Mouse (Mus musculus): ENCODE data around the gene Sec16b. TPM values are rescaled to one million over a fixed set of nuclear protein-coding genes. Genes with fewer than 3 reads are reported as not detected.

Gene Sec16b
- polyA plus RNA-seq, 1 experiment from 2014 or later: 10.6 TPM

GRCm38 (mm10) chr1:157506995-157507595, 567 bp downstream of the Sec16b start:
- H3K4me3 ChIP-seq (replicated peaks; ENCODE audit: low read length): peak overlapping the region; percentile 11; the same call in 1 of the 2 replicates
- no peaks in the 10 kb centered on the region for H3K27me3 ChIP-seq (ENCODE audit: control insufficient read depth, insufficient read depth, low read length)
- 38% methylated on average over 4 of the region's 4 CpGs for WGBS
- no peaks in the 10 kb centered on the region for H3K36me3 ChIP-seq (ENCODE audit: control insufficient read depth, insufficient read depth, low read length)
- peak overlapping the region; percentile 26 for H3K4me2 ChIP-seq (ENCODE audit: low read depth, low read length)
- H3K9ac ChIP-seq (ENCODE audit: low read length): no peak overlapping the region
- H3K9me3 ChIP-seq (replicated peaks; ENCODE audit: control insufficient read depth, low read length): no peaks in the 10 kb centered on the region
- no peaks in the 10 kb centered on the region for H3K4me1 ChIP-seq (ENCODE audit: control insufficient read depth, insufficient read depth, low read length)
- no peak for ATAC-seq (ENCODE audit: insufficient read depth, low FRiP score)
- H3K27ac ChIP-seq (ENCODE audit: low read length): peak overlapping the region; percentile 28; the same call in 1 of the 2 replicates

- Histone ChIP-seq H3K4me2 (ENCODE audit: low read depth, low read length) (peak overlapping the region; percentile 22; the same call in 1 of the 2 replicates), H3K36me3 (ENCODE audit: control insufficient read depth, insufficient read depth, low read length) (no peaks in the 10 kb centered on the region), H3K4me1 (ENCODE audit: control insufficient read depth, insufficient read depth, low read length) (no peaks in the 10 kb centered on the region), H3K4me3 (replicated peaks; ENCODE audit: low read length) (no peak overlapping the region), H3K9ac (ENCODE audit: low read length) (no peak overlapping the region), H3K9me3 (replicated peaks; ENCODE audit: control insufficient read depth, low read length) (no peaks in the 10 kb centered on the region), H3K27me3 (ENCODE audit: control insufficient read depth, insufficient read depth, low read length) (no peaks in the 10 kb centered on the region), H3K27ac (ENCODE audit: low read length) (no peak overlapping the region)
- peak; percentile 64; the same call in 1 of the 2 replicates for ATAC-seq (ENCODE audit: insufficient read depth, low FRiP score)
- 36% methylated on average over 5 of the region's 5 CpGs for WGBS
Measured at GRCm38 (mm10) chr1:157507814-157508213, 1.3 kb downstream of the Sec16b start.

GRCm38 (mm10) chr1:157512690-157513448, 6.3 kb downstream of the Sec16b start:
- no peak overlapping the region for H3K9ac ChIP-seq (ENCODE audit: low read length)
- H3K27ac ChIP-seq (ENCODE audit: low read length): no peak overlapping the region
- no peaks in the 10 kb centered on the region for H3K27me3 ChIP-seq (ENCODE audit: control insufficient read depth, insufficient read depth, low read length)
- H3K4me2 ChIP-seq (ENCODE audit: low read depth, low read length): no peak overlapping the region
- WGBS: 38% methylated on average over 11 of the region's 11 CpGs
- H3K9me3 ChIP-seq (replicated peaks; ENCODE audit: control insufficient read depth, low read length): no peaks in the 10 kb centered on the region
- ATAC-seq (ENCODE audit: insufficient read depth, low FRiP score): no peak
- no peaks in the 10 kb centered on the region for H3K4me1 ChIP-seq (ENCODE audit: control insufficient read depth, insufficient read depth, low read length)
- H3K36me3 ChIP-seq (ENCODE audit: control insufficient read depth, insufficient read depth, low read length): no peaks in the 10 kb centered on the region
- H3K4me3 ChIP-seq (replicated peaks; ENCODE audit: low read length): no peak overlapping the region

- 64% methylated on average over 9 of the region's 9 CpGs for WGBS
- H3K36me3 ChIP-seq (ENCODE audit: control insufficient read depth, insufficient read depth, low read length): no peaks in the 10 kb centered on the region
- H3K9me3 ChIP-seq (replicated peaks; ENCODE audit: control insufficient read depth, low read length): no peaks in the 10 kb centered on the region
- H3K27ac ChIP-seq (ENCODE audit: low read length): no peak overlapping the region
- H3K4me2 ChIP-seq (ENCODE audit: low read depth, low read length): no peak overlapping the region
- no peaks in the 10 kb centered on the region for H3K4me1 ChIP-seq (ENCODE audit: control insufficient read depth, insufficient read depth, low read length)
- no peaks in the 10 kb centered on the region for H3K27me3 ChIP-seq (ENCODE audit: control insufficient read depth, insufficient read depth, low read length)
- H3K4me3 ChIP-seq (replicated peaks; ENCODE audit: low read length): no peak overlapping the region
- no peak overlapping the region for H3K9ac ChIP-seq (ENCODE audit: low read length)
- ATAC-seq (ENCODE audit: insufficient read depth, low FRiP score): no peak
Measured at GRCm38 (mm10) chr1:157513559-157513958, 7.0 kb downstream of the Sec16b start.

GRCm38 (mm10) chr1:157514298-157514697, 7.8 kb downstream of the Sec16b start:
- no peak overlapping the region for H3K27ac ChIP-seq (ENCODE audit: low read length)
- H3K9me3 ChIP-seq (replicated peaks; ENCODE audit: control insufficient read depth, low read length): no peaks in the 10 kb centered on the region
- no peak for ATAC-seq (ENCODE audit: insufficient read depth, low FRiP score)
- H3K4me1 ChIP-seq (ENCODE audit: control insufficient read depth, insufficient read depth, low read length): no peaks in the 10 kb centered on the region
- no peak overlapping the region for H3K4me3 ChIP-seq (replicated peaks; ENCODE audit: low read length)
- H3K36me3 ChIP-seq (ENCODE audit: control insufficient read depth, insufficient read depth, low read length): no peaks in the 10 kb centered on the region
- no peak overlapping the region for H3K4me2 ChIP-seq (ENCODE audit: low read depth, low read length)
- no peak overlapping the region for H3K9ac ChIP-seq (ENCODE audit: low read length)
- no peaks in the 10 kb centered on the region for H3K27me3 ChIP-seq (ENCODE audit: control insufficient read depth, insufficient read depth, low read length)
- 55% methylated on average over 4 of the region's 4 CpGs for WGBS

- 76% methylated on average over 8 of the region's 8 CpGs for WGBS
Measured at GRCm38 (mm10) chr1:157516838-157517808, 10.6 kb downstream of the Sec16b start.

GRCm38 (mm10) chr1:157518111-157518523, 11.6 kb downstream of the Sec16b start:
- H3K4me2 ChIP-seq (ENCODE audit: low read depth, low read length): no peak overlapping the region
- no peaks in the 10 kb centered on the region for H3K4me1 ChIP-seq (ENCODE audit: control insufficient read depth, insufficient read depth, low read length)
- peak; percentile 58; the same call in 1 of the 2 replicates for ATAC-seq (ENCODE audit: insufficient read depth, low FRiP score)
- H3K9ac ChIP-seq (ENCODE audit: low read length): no peak overlapping the region
- 45% methylated on average over 4 of the region's 4 CpGs for WGBS
- H3K27ac ChIP-seq (ENCODE audit: low read length): no peak overlapping the region
- no peaks in the 10 kb centered on the region for H3K9me3 ChIP-seq (replicated peaks; ENCODE audit: control insufficient read depth, low read length)
- no peaks in the 10 kb centered on the region for H3K36me3 ChIP-seq (ENCODE audit: control insufficient read depth, insufficient read depth, low read length)
- no peaks in the 10 kb centered on the region for H3K27me3 ChIP-seq (ENCODE audit: control insufficient read depth, insufficient read depth, low read length)
- no peak overlapping the region for H3K4me3 ChIP-seq (replicated peaks; ENCODE audit: low read length)

More at GRCm38 (mm10) chr1:157516838-157517808, 10.6 kb downstream of the Sec16b start:
- H3K4me2 ChIP-seq (ENCODE audit: low read depth, low read length): no peak overlapping the region
- no peaks in the 10 kb centered on the region for H3K36me3 ChIP-seq (ENCODE audit: control insufficient read depth, insufficient read depth, low read length)
- no peak overlapping the region for H3K9ac ChIP-seq (ENCODE audit: low read length)
- H3K4me1 ChIP-seq (ENCODE audit: control insufficient read depth, insufficient read depth, low read length): no peaks in the 10 kb centered on the region
- no peak overlapping the region for H3K27ac ChIP-seq (ENCODE audit: low read length)
- no peaks in the 10 kb centered on the region for H3K27me3 ChIP-seq (ENCODE audit: control insufficient read depth, insufficient read depth, low read length)
- H3K4me3 ChIP-seq (replicated peaks; ENCODE audit: low read length): no peak overlapping the region
- no peaks in the 10 kb centered on the region for H3K9me3 ChIP-seq (replicated peaks; ENCODE audit: control insufficient read depth, low read length)
- ATAC-seq (ENCODE audit: insufficient read depth, low FRiP score): no peak

GRCm38 (mm10) chr1:157519396-157519795, 12.9 kb downstream of the Sec16b start:
- Histone ChIP-seq H3K4me1 (ENCODE audit: control insufficient read depth, insufficient read depth, low read length) (no peaks in the 10 kb centered on the region), H3K9me3 (replicated peaks; ENCODE audit: control insufficient read depth, low read length) (no peaks in the 10 kb centered on the region), H3K36me3 (ENCODE audit: control insufficient read depth, insufficient read depth, low read length) (no peaks in the 10 kb centered on the region), H3K9ac (ENCODE audit: low read length) (no peak overlapping the region), H3K27me3 (ENCODE audit: control insufficient read depth, insufficient read depth, low read length) (no peaks in the 10 kb centered on the region), H3K27ac (ENCODE audit: low read length) (no peak overlapping the region), H3K4me3 (replicated peaks; ENCODE audit: low read length) (no peak overlapping the region), H3K4me2 (ENCODE audit: low read depth, low read length) (no peak overlapping the region)
- ATAC-seq (ENCODE audit: insufficient read depth, low FRiP score): no peak
- 80% methylated on average over 2 of the region's 2 CpGs for WGBS
